Mouse (Mus musculus): ENCODE data around the gene Grip1. TPM values are rescaled to one million over a fixed set of nuclear protein-coding genes. Genes with fewer than 3 reads are reported as not detected.

The Grip1 gene
- total RNA-seq (2022): 10 to 100 TPM; 25.2 to 28.8 (median 26.2) TPM

GRCm38 (mm10) chr10:119453431-119454105 is at the start of gene Grip1:
Gene Grip1, plus strand, starts transcription at chr10:119453830.
- DNase-seq (ENCODE audit: low spot score in 2 of 2): peak in 1 of 2 experiments; percentile 15

- no peak for DNase-seq (ENCODE audit: low spot score in 2 of 2)
Observed at GRCm38 (mm10) chr10:119405103-119405502, 48.5 kb upstream of the Grip1 start.

- DNase-seq (ENCODE audit: low spot score in 2 of 2): no peak
Observed at GRCm38 (mm10) chr10:119405612-119406011, 48.0 kb upstream of the Grip1 start.

GRCm38 (mm10) chr10:119408327-119408726 is 45.3 kb upstream of the Grip1 start:
- peak; percentile 7 to 13 for DNase-seq (ENCODE audit: low spot score in 2 of 2)

- no peak for DNase-seq (ENCODE audit: low spot score in 2 of 2)
Observed at GRCm38 (mm10) chr10:119413238-119413637, 40.4 kb upstream of the Grip1 start.

GRCm38 (mm10) chr10:119415106-119415505 is 38.5 kb upstream of the Grip1 start:
- no peak for DNase-seq (ENCODE audit: low spot score in 2 of 2)

GRCm38 (mm10) chr10:119421418-119421817 is 32.2 kb upstream of the Grip1 start:
- DNase-seq (ENCODE audit: low spot score in 2 of 2): no peak

GRCm38 (mm10) chr10:119423821-119424534 is 29.7 kb upstream of the Grip1 start:
- DNase-seq (ENCODE audit: low spot score in 2 of 2): no peak

- DNase-seq (ENCODE audit: low spot score in 2 of 2): no peak
Observed at GRCm38 (mm10) chr10:119427653-119428052, 26.0 kb upstream of the Grip1 start.

- DNase-seq (ENCODE audit: low spot score in 2 of 2): no peak
Observed at GRCm38 (mm10) chr10:119428106-119428505, 25.5 kb upstream of the Grip1 start.

- DNase-seq (ENCODE audit: low spot score in 2 of 2): no peak
Observed at GRCm38 (mm10) chr10:119430240-119430639, 23.4 kb upstream of the Grip1 start.

GRCm38 (mm10) chr10:119431801-119432200 is 21.8 kb upstream of the Grip1 start:
- no peak for DNase-seq (ENCODE audit: low spot score in 2 of 2)

- no peak for DNase-seq (ENCODE audit: low spot score in 2 of 2)
Observed at GRCm38 (mm10) chr10:119435818-119436217, 17.8 kb upstream of the Grip1 start.

GRCm38 (mm10) chr10:119437319-119437718 is 16.3 kb upstream of the Grip1 start:
- DNase-seq (ENCODE audit: low spot score in 2 of 2): no peak

GRCm38 (mm10) chr10:119441743-119442142 is 11.9 kb upstream of the Grip1 start:
- DNase-seq (ENCODE audit: low spot score in 2 of 2): no peak

- no peak for DNase-seq (ENCODE audit: low spot score in 2 of 2)
Observed at GRCm38 (mm10) chr10:119447392-119447914, 6.2 kb upstream of the Grip1 start.

- DNase-seq (ENCODE audit: low spot score in 2 of 2): no peak
Observed at GRCm38 (mm10) chr10:119447930-119448329, 5.7 kb upstream of the Grip1 start.

GRCm38 (mm10) chr10:119452698-119453097 is 932 bp upstream of the Grip1 start:
- no peak for DNase-seq (ENCODE audit: low spot score in 2 of 2)

- DNase-seq (ENCODE audit: low spot score in 2 of 2): no peak
Observed at GRCm38 (mm10) chr10:119454106-119454667, 557 bp downstream of the Grip1 start.

GRCm38 (mm10) chr10:119454668-119455542 is 1.3 kb downstream of the Grip1 start:
- DNase-seq (ENCODE audit: low spot score in 2 of 2): no peak

GRCm38 (mm10) chr10:119455543-119455940 is 1.9 kb downstream of the Grip1 start:
- no peak for DNase-seq (ENCODE audit: low spot score in 2 of 2)

Data from layer of hippocampus, adult 8-10 months (tissue).